Mouse (Mus musculus) gastrocnemius, adult 8-10 months (tissue): ENCODE data around the gene Trim31. TPM values are rescaled to one million over a fixed set of nuclear protein-coding genes. Genes with fewer than 3 reads are reported as not detected.
"Not testable (repeated sequence)": the region's sequence is repeated elsewhere in the genome, so short reads cannot be mapped to it uniquely, and the experiment has no call there.

ENCODE experiments used
- DNase-seq, 2 experiments: peaks; one replicate each; pipeline ENCODE4 v3.0.0; 2022; ENCODE audit warnings: low spot score in 2 of 2
- total RNA-seq, 4 experiments: library from RNA; stranded (reverse); gene quantifications; 2 replicates each; pipeline ENCODE4 v1.2.4; 2022

The Trim31 gene
- total RNA-seq = not detected

- DNase-seq = no peak
Observed at GRCm38 (mm10) chr17:36897552-36898205, at the start of gene Trim31. Gene Trim31 (plus strand): TSS chr17:36898118.

DNA sequence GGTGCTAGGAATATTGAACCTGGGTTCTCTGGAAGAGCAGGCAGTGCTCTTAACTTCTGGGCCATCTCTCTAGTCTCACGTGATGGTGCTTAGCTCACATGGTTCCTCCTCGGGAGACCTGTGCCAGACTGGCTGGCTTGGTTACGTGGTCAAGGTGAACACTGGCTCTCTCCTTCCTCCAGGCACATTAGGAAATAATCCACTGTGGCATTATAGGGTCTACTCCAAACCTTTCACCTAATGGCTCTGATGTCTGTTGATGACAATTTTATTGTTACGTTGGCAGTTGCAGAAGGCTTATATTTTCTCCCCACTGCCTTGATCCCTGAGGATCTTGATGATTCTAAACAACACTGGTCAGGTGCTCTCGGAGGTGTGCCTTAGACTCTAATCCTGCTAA is 49.0 kb upstream of the Trim31 start:
- no peak for DNase-seq

GRCm38 (mm10) chr17:36849992-36850391 is 47.9 kb upstream of the Trim31 start:
- DNase-seq = no peak

GRCm38 (mm10) chr17:36851200-36851599 is 46.7 kb upstream of the Trim31 start:
- DNase-seq = no peak

GRCm38 (mm10) chr17:36851627-36852026 is 46.3 kb upstream of the Trim31 start:
- no peak for DNase-seq

- no peak for DNase-seq
Observed at GRCm38 (mm10) chr17:36855484-36855883, 42.4 kb upstream of the Trim31 start.

DNA sequence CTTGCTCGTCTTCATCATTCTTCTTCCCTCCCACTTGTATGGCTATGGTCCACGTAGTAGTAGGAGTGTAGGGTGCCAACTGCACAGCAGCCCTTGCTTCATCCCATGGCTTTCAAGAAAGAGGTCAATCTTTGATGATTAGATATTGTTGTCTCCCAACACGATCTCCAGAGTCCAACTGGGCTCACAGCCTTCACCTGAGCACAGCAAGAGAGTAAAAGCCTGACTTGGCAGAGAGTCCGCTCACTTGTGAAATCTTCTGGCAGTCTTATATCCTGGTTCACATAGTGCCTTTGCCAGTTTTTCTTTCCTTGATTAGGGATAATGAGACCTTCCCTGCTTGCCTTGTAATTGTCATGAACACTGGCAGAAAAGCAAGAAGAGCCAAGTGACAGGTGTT is 41.7 kb upstream of the Trim31 start:
- no peak for DNase-seq

GRCm38 (mm10) chr17:36858181-36858580 is 39.7 kb upstream of the Trim31 start:
- no peak for DNase-seq

DNA sequence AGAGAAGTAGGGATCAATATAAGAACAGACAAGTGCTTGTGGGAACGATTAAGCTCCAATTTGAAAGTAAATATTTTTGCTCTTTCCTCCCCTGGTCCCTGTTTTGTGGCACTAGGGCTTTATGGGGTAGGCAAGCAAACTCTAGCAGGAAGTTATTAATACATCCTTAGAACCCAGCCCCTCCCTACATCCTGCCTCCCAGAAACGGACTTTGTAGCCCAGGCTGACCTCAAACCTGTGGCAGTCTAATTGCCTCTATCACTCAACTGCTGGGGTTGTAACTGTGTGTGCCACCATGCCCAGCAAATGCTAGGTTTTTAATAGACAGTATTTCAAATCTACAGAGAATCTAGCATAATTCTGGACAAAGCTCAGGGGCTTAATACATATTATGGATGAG is 36.2 kb upstream of the Trim31 start:
- no peak for DNase-seq

- no peak for DNase-seq
Observed at GRCm38 (mm10) chr17:36866719-36867527, 31.0 kb upstream of the Trim31 start, which contains the start of gene Trim15. Gene Trim15 (minus strand): TSS chr17:36867210.

GRCm38 (mm10) chr17:36868836-36869235 is 29.1 kb upstream of the Trim31 start:
- DNase-seq = no peak

- DNase-seq = no peak
Observed at GRCm38 (mm10) chr17:36869284-36869954, 28.5 kb upstream of the Trim31 start, which contains the start of gene Trim10. Gene Trim10 (plus strand): TSS chr17:36869574.

- DNase-seq = no peak
Observed at GRCm38 (mm10) chr17:36869955-36870810, 27.7 kb upstream of the Trim31 start.

- DNase-seq = no peak
Observed at GRCm38 (mm10) chr17:36874636-36875035, 23.3 kb upstream of the Trim31 start.

GRCm38 (mm10) chr17:36883350-36883749 is 14.6 kb upstream of the Trim31 start:
- DNase-seq = no peak

DNA sequence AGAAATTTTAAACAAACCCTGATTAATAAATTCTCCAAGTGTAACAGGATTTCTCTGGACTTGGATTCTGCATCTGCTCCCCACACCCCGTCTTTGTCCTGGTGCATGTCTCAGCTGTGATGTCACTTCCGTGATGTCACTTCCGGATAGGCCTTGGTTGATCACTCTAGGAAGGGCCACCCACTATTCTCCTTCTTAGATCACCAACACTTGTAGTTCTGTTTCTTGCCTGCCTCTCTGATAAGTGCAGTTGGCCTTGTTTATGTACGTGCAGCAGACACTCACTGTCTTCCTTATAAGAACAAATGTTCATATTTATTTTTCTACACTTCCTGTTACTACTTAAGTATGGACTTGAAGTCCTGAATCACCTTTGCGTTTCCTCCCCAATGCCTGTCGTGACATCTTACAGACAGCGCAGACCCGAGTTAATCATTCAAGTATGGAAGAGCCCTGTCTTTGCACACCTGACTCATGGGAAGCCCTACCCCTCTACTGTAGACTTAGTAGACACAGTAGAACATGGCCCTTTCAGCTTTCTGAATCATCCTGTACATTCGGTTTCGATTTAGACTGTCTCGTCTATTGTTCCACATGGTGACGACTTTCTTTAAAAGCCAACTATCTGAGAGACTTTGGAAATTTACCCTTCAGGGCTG is 12.7 kb upstream of the Trim31 start:
- DNase-seq = no peak

- DNase-seq = no peak
Observed at GRCm38 (mm10) chr17:36890073-36890903, 7.6 kb upstream of the Trim31 start, which contains the start of gene Trim40. Gene Trim40 (minus strand): TSS chr17:36890123.

GRCm38 (mm10) chr17:36891496-36891895 is 6.4 kb upstream of the Trim31 start:
- not testable (repeated sequence) for DNase-seq

GRCm38 (mm10) chr17:36892362-36892761 is 5.6 kb upstream of the Trim31 start:
- DNase-seq = no peak

GRCm38 (mm10) chr17:36893387-36893786 is 4.5 kb upstream of the Trim31 start:
- DNase-seq = no peak
